Mouse (Mus musculus) B cell, adult 2 months (primary cell): ENCODE data around the gene Mastl.

Experiments
- DNase-seq, 2 experiments: peaks; one replicate each; pipeline ENCODE4 v3.0.0; 2022

Gene Mastl

DNA sequence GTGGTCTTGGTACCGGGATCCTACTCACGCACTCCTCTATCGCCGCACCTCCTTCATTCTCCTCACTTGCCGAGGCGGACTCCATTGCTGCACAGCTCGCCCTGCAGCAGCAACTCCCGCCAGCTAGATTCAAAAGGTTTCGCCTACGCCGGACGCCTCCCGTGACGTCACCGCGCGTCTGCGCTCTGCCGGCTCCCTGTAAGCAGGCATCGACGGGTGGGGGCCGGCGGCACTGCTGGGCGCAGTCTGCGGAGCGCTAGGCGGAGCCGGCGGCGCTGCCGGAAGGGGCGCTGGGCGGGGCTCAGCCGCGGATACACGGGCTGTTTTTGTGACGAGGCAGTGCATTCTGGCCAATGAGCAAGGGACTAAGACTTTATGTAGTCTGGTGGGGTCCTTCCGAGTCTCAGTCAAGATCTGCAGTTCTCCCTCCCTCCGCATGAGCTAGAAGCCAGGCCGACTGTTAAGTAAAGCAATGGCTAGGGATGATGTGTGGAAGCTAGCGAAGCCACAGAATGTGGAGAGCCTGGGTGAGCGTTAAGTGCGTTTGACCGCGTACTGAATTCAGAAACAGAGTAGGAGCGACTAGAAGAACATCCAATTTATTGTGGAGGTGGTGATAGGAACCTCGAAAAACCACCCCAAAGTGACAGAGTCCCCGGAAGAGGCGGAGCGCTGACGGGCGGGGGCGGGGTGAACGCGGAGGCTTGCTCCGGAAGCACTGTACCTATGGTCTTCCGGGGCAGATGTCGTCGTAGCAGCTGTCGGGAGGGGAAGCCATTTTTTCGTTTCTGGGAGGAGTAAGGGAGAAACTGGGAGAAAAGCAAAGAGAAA, at the start of gene Mastl, which contains the start of gene Yme1l1:
TSS of gene Mastl (minus strand) at position 248 of the 831 bp plus-strand sequence.
TSS of gene Yme1l1 (plus strand) at position 593 of the 831 bp plus-strand sequence.
- peak; percentile 98 for DNase-seq

DNA sequence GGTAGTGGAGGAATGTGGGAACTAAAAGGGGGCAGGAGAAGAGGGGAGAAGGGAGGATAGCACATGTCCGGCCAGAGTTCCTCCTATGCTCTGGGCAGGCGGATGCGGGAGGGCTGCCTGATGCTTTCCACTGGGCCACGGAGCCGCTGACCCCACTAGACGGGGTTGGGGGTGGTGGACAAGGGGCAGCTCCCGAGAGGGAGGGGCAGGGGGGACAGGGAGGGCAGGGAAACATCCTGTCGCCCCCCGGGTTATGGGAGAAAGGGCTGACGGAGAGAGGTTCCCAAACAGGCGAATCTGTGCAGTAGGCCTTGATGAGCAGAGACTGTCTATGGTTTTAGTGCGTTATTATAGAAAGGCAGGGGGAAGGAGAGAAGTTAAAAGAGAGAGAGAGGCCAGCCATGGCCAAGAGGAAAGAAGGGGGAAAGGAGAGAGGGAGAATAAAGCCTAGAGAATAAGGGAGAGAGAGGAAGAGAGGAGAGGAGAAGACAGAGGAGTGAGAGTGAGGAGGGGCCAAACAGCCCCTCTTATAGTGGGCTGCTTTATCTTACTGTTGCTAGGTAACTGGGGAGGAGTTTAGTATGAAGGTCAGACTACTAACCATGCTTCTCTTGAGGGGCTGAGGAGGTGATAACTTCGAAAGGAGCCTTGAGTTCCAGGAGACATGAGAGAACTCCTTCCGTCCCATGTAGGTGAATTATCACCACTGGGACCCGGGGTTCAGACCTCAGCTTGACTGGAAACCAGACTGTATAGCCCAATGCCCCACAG, 47.3 kb upstream of the Mastl start:
- DNase-seq: no peak

DNA sequence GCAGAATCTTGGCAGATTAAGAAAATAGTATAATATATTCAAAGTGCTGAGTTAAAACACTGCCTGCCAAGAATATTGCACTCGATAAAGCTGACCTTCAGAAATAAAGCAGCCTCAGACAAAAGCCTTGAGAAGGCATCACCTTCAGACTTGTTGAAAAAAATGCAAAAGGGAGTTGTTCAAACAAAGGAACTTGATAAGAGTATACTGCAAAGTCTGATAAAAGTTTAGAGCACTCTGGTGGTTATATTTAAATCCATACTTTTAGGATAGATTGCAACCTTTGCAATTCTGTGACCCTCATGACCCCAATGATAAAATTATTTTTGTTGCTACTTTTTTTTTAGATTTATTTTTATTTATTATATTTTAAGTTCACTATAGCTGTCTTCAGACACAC, 45.2 kb upstream of the Mastl start:
- DNase-seq: no peak

DNA sequence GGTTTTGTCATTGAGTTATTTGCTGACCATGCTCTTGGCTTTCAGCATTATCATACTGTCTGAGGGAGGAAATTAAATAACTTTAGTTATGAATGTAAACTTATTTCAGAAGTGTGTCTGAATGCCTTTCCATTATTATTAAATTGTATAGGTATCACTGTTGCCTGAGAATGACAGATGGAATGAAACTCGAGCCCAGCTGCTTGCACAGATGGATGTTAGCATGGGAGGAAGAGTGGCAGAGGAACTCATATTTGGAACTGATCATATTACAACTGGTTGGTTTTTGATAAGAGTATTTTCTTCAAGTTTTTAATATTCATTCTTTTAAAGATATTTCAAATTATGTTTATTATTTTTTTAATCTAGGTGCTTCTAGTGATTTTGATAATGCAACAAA, 38.5 kb upstream of the Mastl start:
- DNase-seq: no peak

DNA sequence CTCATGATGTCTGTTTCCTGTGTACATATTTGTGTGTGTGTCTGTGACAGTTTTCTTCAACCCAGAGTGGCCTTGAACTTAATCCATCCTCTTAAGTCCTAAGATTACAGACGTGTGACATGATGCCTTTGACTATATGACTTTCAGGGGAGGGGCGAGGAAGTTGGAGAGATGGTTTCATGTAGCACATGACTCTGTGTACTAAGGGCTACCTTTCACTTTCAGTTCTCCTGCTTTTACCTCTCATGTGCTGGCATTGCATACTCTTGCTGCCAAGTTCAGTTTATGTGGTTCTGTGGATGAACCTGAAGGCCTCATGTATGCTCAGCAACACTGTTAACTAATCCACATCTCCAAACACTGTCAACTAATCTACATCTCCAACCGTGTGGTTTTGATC, 16.5 kb upstream of the Mastl start:
- no peak for DNase-seq

DNA sequence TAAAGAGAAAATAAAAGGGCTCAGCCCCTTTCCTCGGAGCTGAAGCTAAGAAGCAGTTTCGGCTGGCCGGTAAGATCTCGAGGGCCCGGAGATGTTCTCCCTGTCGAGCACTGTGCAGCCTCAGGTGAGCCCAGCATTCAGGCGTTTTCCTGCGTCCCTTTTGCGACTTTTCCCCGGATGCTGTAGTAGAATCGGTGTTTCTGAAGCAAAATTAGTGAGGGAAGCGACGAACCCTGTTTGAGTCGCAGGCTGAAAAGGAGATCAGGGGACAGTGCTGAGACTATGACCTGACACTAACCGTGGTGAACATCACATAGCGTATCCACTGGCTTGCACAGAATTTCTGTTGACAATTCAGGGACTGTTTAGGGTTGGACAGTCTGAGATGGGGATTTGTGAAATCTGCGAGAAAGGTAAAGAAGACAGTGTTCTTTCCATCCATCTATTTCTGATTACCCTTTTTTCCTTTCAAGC, 821 bp upstream of the Mastl start:
- DNase-seq: no peak

DNA sequence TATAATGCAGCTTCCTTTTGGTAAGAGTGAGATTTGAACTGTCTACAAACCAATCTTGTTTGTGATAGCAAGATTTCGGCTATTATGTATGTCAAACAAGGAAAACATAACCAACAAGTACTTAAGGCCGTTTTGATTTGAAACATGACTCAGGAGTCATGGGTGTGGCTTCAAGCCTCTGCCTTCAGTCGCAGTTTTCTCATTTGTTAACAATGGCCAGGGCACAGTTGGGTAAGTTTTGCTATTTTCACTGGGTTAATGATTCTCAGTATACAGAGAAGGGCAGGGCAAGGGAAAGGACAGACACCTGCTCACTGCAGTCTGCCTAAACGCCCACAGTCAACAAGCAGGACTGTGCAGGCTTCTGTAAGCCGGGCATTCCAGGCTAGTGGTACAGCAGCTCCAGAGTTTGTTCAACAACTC, 614 bp downstream of the Mastl start:
- DNase-seq: no peak

DNA sequence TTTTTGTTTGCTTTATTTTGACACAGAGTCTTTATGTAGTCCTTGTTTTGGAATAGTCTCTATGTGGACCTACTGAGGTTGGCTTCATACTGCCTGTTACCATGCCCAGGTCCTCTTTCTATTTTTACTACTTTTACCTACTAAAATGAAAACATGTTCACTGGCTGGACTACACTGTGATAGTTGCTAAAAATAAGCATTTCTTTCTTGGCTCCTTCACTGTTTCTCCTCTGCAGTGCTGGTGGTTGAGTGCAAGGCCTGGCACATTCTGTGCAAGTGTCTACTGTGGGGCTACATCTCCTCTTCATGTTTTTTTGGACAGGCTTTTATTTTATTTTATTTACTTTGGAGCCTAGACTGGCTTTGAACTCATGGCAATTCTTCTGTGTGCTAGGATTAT, 36.3 kb downstream of the Mastl start:
- no peak for DNase-seq

DNA sequence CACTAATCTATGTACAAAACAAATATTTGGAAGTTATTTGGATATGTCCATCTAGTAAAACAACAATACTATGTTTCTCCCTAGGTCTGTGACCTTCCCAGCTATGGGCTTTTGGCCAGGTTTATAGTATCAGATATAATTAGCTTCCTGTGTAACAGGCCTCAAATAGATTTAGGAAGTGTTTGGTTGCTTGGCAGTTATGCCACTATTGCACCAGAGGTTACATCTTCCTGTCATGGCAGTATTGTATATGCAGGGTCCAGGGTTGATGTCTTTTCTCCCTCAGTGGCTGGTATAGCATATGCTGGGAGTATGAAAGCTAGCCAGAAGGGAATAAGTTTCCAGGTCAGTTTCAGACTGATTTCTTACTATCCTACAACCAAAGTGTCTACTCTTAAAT, 53.6 kb downstream of the Mastl start:
- no peak for DNase-seq

DNA sequence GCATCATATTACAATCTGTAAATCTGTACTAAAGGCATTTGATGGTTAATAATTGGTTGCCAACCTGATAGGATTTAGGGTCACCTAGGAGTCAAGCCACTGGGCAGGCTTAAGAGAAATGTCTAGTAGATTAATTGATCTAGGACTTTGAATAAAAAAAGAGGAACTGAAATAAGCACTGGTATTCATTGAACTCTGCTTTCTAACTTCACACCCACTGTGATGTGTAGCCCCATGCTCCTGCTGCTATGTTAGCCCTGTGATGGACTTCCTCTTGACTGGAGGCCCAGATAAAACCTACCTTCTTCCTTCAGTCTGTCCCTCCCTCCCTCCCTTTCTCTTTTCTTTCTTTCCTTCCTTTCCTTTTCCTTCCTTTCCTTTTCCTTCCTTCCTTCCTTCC, 58.8 kb downstream of the Mastl start:
- DNase-seq: peak in 1 of 2 experiments; percentile 21

DNA sequence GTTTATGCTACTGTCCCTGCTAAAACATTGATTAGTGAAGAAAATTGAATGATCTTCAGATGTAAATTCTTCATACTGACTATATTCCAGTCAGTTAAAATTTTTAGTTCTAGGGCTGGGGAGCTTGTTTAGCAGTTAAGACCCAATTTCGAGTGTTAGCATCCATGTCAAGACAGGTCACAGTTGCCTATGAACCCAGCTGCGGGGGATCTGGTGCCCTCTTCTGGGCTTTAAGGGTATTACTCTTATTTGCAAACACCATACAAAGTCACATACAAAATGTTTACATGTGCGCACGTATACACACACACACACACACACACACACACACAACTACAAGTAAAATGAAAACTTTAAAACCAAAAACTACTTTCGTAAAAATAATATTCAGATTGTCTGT, 63.6 kb downstream of the Mastl start:
- DNase-seq: peak; percentile 66 to 68

DNA sequence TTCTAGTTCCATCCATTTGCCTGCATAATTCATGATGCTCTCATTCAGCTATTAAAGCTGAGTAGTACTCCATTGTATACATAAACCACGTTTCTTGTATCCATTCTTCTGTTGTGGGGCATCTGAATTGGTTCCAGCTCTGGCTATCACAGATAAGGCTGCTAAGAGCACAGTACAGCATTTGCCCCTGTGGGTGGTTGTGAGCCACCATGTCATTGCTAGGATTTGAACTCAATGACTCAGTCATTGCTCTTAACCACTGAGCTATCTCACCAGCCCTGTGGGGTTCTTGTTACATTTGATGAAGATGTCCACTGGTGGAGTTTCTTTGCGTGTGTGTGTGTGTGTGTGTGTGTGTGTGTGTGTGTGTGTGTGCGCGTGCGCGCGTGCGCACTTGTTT, 71.3 kb downstream of the Mastl start:
- no peak for DNase-seq

DNA sequence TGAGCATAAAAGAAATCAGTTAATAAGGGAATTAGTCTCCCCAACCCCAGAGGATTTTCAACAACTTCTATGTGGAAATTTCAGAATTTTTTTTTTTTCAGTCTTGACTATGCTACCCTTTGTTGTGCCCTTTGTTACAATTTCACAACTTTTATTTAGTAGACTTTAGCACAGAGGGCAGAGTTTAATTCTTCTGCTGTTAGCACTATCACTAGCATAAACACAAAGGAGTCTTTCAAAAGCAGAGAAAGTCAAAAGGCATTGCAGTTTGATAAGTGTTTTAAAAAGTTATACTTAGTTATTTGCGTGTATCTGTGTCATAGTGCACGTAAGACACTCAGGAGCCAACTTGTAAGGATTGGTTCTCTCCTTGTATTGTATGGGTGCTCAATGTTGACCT, 77.2 kb downstream of the Mastl start:
- no peak for DNase-seq

DNA sequence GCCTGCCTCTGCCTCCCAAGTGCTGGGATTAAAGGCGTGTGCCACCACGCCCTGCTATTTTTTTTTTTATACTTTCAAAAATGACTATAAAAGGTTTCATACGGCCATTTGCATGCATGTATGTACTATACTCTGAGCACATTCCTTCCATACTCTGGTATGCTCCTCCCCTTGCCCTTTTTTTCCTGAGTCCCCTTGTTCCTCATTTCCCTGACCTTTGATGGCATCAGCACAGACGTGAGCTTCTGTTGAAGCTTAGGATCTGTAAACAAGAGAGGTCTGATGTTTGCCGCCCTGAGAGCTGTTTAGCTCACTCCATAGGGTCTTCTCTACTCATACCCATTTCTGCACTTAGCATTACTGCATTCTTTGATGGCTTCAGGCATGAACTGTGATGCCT, 78.1 kb downstream of the Mastl start:
- DNase-seq: no peak

DNA sequence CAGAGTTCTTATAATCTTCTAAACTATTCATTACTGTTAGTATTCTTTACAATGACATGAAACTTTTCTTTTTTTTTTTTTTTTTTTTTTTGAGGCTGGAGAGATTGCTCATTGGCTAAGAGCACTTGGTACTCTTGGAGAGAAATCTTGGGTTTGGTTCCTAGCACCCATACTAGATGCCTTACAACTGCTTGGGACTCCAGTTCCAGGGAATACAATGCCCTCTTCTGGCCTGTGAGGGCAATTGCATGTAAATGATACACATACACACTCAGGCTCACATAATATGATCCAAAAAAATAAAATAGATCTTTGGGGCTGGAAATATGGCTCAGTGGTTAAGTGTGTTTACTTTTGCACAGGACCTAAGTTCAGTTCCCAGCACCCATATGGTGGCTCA, 79.0 kb downstream of the Mastl start:
- no peak for DNase-seq

DNA sequence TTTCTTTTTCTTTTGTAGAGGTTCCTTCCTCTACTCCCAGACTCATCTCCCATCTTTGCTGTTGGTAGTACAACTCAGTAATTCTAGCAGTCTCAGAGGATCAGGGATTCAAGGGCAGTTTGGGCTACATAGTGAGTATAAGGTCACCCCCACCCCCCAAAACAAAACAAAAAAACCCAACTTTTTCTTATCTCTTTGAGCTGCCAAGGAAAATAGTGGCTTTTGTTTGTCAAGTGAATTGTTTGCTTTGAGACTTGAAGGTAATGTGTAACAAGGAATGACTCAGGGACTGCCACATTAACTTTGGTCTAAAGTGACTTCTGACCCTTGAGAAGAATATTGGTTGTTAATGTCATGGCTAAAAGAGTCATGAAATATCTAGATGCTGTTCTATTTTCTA, 80.0 kb downstream of the Mastl start:
- no peak for DNase-seq

DNA sequence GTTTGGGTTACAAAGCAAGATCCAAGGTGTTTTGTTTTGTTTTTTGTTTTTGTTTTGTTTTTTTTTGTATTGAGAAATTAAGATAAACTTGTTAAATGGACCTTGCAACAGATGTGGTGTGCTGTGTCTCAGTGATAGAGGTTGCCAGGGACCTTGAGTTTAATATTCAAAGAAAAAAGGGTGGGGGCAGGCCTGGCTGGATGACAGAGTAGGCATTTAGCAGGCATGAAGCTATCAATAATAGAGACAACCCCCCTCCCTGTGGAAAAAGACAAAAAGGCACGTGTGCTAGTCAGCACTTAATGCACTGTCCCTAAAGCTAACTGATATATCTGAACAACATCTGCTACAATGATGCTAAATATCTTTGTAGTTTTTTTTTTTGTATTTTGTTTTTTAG, 84.4 kb downstream of the Mastl start:
- DNase-seq: no peak

DNA sequence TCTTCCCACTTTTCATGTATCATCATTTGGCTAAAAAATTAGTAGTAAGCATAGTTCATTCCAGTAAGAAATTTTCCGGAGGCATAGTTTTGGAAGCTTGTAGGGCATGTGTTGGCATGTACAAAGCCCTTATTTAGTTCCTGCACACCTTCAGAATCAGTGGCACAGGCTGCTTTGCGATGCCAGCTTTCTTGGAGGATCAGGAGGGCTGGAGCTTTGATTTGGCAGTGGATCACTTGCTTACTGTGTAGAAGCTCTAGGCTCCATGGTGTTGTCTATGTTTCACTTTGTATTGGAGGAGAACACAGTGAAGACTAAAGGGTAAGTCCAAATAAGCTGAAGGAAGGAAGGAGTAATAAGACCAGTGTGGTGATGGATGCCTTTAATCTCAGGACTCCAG, 85.3 kb downstream of the Mastl start:
- DNase-seq: no peak

DNA sequence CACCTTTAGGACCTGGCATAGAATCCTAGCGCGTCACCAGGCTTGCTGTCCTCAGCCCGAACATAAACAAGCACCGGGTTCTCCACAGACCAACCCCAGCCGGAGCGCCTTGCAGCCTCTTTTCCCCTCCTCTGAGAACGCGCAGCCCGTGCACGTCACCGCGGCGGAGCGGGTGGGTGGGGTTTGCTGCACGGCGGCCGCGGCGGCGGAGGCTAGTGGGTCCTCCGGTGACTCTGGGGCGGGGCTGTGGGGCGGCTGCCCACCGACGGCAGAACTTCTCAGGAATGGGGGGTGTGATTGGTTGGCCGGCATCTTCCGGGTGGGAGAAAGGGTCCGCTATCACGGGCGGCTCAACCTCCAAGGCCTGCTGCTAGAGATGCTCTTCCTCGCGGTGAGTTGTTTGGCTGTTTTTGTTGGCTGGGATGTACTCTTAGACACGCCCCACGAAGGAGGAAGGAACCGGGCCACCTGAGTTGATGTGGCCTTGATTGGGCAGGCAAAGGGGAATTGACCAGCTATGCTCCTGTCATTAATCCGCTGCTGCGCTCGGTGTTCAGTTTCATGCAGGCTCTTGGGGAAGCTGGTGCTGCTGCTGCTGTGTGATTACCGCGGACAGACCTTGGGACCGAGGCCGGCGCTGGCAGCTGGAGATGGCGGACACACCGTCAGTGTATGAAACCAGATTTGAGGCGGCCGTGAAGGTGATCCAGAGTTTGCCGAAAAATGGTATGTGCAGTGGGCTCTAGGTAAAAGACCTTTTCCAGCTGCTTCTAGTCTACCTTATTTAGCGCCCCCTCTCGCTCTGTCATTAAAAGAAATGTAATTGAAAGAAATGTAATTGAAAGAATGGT, 86.7 kb downstream of the Mastl start:
- DNase-seq: peak; percentile 97

DNA sequence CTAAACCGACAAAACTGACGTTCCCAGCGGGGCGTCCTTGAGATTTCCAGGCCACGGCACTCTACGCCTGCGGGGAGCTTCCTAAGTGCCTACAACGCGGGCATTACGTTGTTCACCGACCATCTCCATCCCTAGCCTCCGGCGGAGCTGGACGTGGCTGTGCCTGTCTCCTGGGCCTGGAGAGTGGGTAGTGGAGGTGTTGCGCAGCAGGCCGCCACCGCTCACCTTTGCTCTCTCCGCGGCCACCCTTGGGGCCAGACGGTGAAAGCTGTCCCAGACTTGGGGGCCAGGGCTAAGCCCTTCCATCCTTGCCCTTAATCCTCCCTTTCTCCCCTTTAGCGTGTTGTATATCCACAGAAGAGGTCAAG, 87.5 kb downstream of the Mastl start:
- DNase-seq: no peak

DNA sequence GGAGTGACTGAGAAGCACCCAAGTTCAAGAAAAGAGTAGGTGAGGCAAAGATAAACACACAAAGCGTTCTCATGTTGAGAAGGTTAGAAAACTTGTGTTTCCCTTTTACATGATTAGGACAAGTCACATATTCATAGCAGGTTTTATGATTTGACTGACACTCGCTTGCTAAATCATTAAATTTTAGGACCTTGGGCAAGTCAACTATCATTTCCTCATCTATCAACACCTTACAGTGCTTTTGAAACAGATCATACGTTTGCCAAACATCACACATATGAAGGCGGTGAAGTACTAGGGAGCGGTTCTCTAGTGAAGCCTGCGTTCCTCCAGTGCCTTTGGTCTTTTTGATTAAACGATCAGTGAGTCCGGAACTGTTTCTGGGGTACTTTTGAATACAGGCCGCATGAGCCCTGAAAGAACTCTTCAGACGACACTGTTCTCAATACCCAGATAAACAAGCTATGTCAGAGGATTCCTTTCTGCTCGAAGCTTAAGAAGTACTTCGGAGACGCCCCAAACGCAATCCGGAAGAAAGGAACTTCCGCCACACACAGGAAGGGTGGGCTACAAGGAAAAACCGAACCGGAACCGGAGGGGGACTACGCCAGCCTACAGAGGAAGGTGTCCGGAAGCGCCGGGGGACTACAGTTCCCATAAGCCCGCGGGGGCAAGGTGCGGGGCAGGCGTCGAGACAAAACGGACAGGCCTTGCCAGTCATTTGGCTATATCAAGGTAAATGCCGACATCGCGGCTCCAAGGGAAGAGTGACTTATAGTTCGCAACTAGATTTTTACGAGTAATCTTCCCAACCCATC, 88.1 kb downstream of the Mastl start, which contains the start of gene Acbd5:
TSS of gene Acbd5 (plus strand) at position 616 of the 818 bp plus-strand sequence.
- DNase-seq: peak; percentile 96 to 98
